Mouse (Mus musculus) G1E-ER4 (cell line): ENCODE measurements around the gene Asrgl1. TPM values are rescaled to one million over a fixed set of nuclear protein-coding genes. Genes with fewer than 3 reads are reported as not detected.

Experiments used
- GATA1 ChIP-seq: IDR thresholded peaks from one replicate; pipeline ENCODE4 v1.8.0; 2012; ENCODE audit warnings: low read length, inconsistent platforms
- polyA plus RNA-seq: library from polyadenylated mRNA; stranded (reverse); fragments of >175 nt; gene quantifications from 2 replicates; pipeline ENCODE4 v1.2.3, GENCODE M21; 2012

The Asrgl1 gene
- polyA plus RNA-seq, 1 experiment: 63.9 TPM

DNA sequence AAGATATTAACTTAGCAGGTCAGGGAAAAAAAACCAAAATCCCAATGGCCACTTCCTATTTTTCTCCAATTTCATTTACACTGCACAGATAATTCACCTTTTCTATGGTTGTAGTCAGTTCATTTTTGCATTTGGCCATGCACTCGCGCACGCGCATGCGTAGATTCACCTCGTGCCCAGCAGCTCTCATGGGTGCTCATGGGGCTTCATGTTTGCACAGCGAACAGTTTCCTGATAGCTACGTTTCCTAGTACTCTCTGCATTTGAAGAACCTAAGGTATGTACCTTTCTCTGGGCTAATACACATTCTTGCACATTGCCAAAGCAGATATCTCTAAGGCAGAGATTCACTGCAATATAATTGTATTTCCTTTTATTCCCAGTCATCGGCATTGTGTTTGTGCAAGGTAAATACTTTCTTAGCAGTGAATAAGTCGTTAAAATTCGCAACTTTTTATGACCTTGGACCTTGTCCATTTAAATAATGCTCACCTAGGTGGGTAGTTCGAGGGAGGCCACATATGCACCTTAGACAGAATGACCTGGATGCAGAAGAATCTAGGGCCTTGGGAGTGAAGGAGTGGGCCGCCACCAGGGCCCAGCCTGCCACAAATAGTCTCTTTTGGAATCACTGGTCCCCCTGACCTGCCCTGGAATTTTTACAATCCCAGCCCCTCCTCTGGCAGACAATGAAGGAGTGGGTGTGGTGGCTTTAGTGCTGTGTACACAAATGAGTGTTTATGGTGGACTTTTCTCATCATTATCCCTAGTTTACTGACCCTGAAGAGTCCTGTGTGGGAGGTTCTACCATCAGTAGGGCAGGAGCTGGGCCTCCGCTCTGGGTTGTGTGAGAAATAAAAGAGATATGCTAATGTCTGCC lies 53.9 kb downstream of the Asrgl1 start:
- no peak for TF ChIP-seq GATA1

DNA sequence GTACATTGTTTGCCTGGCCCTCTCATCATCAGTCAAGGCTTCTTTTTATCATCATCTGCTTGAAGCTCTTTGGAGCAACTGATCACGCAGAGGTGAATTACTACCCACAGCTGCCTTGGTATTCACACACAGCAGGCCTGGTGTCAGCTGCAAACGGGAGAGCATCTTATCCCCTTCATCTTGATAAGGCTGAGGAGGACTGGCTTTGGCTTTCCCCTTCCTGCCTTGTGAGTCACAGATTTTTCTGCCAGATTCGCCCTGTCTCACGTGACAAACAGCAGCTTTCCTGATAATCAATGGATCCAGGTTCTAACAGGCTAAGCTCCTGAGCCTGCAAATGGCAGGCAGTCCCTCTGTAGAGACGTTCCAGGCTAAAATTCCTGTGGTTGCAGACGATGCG lies 55.5 kb downstream of the Asrgl1 start:
- no peak for TF ChIP-seq GATA1

DNA sequence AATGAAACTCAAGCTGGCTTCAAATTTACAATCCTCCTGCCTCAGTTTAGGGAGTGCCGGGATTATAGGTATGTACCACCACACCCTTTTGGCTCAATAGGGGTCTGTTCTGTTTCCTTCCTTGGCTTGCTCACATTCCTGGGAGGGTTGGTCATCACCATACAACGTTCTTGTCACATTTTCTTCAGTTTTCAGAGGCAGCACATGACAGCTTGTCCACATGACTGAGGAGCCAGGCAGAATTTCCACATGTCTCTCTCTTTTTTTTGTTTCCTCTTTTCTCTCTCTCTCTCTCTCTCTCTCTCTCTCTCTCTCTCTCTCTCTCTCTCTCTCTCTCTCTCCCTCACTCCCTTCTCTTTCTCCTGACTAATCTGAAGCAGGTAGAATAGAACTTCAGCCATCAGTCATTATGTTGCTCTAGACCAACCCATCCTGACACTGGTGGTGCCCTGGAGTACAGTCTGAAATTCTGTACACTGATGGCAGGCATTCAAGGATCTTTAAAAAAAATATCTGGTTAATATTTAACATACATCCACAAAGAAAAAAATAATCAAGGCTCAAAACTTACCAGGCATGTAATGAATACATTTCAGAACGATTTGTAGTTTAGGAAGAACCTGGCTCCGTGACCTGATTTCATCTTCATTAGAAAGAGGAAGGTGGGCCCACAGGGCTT lies 58.3 kb downstream of the Asrgl1 start:
- TF ChIP-seq GATA1: no peak

DNA sequence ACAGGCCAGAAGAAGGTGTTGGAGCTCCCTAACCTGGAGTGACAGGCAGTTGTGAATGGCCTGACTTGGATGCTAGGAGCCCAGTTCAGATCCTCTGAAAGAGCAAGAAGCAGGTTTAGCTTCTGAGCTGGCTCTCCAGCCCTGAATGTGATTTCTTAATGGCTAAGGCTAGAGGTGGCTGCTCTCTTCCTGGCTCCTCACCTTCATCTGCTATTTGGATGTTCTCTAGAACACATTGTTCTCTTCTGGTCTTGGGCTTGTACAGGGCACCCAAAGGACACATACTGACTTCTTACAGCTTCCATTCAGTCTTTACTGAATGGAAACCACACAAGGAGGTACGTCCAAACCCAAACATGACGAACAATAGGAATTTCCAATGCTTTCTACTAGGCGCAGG lies 59.4 kb downstream of the Asrgl1 start:
- TF ChIP-seq GATA1: no peak

DNA sequence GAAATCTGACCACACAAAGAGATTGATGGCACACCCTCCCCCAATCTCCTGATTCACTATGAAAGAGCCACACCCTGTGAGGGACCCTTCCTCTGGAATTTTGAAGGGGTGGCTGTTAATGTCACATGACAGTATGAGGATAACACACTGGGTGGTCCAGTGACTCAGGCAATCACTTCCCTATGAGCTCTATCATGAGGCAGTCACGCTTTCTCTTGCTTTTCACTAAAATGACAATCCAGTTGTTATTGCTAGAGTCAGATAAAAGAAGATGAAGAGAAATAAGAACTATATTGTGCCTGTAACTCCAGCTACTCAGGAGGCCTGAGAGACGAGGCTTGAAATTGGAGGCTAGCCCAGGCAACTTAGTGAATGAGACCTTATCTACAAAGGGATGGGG lies 59.9 kb downstream of the Asrgl1 start:
- TF ChIP-seq GATA1: no peak

DNA sequence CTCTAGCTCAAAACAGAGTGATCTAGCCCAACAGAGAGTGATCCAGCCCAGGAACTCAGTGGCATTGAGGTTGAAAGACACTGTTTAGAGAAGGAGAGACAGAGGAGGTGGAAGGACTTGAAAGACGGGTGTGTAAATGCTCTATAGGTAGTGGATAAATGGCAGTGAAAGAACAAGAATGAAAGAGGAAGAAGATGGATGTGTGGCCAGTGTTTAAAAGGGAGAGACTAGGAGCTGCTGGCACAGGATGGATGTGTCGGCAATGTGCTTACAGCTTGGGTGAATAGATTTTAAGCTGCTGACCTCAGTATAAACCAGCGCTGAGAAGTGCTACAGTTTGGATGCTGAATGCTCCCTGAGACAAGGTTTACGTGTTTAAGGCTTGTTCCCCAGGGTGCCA lies 61.0 kb downstream of the Asrgl1 start:
- no peak for TF ChIP-seq GATA1

DNA sequence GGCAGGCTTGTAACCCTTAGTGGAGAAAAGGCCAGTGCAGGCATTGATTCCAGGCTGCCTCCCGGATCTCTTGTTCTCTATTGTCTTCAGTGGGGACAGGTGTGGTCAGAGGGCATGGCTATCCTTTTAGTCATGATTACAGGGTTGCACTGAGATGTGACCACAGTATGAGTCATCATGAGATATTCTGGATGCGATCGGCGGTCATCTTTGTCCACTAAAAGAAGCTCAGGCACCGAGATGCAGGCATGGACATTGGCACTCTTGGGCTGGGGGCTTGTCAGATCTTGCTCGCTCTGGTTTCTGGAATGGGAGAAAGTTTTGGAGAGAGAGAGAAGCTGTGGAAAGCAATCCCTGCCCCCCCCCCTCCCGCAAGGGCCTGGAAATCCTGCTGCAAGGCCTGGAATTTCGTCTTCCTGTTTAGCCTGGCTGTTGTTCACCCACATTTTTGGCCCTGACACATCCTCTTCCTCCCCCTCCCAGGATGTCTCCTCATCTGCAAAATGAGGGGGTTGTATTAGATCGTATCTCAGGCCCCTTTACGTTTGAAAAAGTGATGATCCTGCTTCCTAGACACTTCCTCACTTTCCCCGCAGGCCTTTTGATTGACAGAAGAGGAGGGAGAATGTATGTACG lies 61.5 kb downstream of the Asrgl1 start:
- no peak for TF ChIP-seq GATA1

DNA sequence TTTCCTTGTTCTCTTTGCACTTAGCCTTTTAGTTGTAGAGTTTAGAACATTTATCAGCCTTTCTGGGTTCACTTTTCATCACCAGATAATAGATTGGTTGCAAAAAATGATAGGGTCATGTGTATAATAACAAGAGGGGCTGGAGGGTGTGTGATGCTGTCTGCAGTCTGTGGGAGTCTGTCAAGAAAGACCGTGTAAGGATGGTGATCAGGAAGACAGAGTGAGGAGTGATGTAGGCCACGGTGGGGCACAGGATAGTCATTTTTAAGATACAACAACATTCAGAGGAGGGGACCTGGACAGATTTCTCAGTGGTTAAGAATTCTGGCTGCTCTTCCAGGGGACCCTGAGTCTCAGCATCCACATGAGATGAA lies 63.3 kb downstream of the Asrgl1 start:
- TF ChIP-seq GATA1: no peak

DNA sequence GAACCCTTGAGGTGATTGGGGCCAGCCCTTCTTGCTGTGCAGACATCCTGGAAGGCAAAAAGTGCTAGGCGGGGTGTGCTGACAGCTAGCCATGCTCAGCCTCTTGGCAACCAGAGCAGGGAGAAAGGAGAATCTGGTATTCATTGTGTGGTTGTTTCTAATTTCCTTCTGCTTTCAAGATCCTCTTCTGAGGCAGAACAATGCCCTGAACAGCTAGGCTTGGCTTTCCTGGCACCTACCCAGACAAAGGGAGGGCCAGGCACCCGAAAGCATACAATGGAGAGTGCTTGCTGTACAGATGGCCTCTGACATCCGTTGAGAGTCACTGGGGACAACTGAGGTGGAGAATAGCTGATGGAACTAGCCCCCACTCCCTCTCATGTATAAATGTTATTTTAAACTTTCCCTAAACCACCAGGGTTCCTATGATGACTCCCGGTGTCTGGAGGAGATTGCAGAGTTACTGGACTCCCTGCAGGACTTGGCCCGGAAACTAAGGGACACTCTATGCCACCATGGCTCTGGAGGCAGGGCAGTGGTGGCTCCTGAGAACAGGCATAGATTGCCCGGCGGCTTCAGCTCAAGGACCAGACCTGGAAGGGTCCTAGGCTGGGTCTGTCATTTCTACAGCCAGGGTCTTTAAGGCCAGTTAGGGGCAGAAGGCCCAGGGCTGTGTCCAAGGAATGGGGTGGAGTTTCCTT lies 63.8 kb downstream of the Asrgl1 start:
- no peak for TF ChIP-seq GATA1

DNA sequence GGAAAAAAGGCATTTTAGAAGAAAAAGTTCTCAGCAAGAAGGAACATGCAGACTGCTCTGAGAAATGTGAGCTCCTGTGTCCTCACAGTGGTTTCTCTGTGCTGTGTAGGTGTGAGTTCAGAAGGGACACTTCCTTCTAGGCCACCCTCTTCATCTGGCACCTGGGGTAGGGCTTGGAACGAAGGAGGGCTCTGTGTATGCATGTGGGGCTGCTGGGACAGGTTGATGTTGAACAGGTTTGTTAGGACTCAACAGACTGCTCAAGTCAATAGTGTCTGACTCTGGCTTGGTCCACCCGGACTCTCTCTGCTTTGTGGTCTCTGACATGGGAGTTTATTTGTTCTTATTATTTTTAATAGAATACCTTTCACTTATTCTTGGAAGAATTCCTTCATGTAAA lies 65.1 kb downstream of the Asrgl1 start:
- TF ChIP-seq GATA1: no peak

DNA sequence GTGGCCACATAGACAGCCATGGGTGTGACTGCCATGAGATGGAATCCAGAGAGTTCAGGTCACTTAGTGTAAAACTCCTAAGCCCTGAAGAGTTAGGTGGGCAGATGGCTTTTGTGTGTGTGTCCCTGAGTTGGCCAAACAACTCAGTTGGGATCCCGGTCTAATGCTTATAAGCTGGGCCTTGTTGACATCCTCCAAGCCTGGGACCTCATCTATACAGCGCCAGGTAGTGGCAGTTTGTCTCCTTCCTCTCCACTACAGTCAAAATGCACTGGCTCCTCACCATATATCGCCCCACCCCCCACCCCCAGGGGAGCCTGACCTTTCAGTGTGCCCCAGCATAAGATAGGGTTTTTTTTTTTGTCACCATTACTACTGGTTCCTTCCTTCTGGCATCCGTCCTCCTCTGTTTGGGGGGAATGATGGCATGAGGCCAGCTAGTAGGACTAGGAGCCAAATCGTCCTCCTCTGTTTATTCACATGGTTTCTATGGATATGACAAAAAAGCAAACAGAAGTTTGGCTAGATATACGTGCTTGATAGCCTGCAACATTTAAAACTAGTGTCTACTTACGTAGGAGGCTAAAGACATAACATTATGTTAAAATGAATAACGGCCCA lies 65.6 kb downstream of the Asrgl1 start:
- TF ChIP-seq GATA1: no peak

DNA sequence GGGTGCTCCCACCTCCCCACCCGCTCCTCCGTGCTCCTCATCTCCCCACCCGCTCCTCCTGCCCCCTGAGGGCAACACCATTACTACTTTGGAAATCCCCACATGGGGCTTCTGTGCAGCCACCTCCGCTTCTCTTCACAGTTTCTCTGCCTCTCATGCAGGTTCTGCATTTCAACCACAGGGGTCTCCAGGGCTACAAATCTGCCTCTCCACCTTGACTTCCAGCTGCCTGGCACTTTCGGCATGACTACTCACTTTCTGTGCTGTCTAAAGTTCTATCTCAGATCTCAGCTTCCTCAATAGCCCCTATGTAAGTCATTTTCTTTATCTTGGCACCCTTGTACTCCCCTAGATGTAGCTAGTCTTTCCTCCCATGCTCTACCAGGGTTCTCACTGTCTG lies 68.1 kb downstream of the Asrgl1 start:
- TF ChIP-seq GATA1: no peak

DNA sequence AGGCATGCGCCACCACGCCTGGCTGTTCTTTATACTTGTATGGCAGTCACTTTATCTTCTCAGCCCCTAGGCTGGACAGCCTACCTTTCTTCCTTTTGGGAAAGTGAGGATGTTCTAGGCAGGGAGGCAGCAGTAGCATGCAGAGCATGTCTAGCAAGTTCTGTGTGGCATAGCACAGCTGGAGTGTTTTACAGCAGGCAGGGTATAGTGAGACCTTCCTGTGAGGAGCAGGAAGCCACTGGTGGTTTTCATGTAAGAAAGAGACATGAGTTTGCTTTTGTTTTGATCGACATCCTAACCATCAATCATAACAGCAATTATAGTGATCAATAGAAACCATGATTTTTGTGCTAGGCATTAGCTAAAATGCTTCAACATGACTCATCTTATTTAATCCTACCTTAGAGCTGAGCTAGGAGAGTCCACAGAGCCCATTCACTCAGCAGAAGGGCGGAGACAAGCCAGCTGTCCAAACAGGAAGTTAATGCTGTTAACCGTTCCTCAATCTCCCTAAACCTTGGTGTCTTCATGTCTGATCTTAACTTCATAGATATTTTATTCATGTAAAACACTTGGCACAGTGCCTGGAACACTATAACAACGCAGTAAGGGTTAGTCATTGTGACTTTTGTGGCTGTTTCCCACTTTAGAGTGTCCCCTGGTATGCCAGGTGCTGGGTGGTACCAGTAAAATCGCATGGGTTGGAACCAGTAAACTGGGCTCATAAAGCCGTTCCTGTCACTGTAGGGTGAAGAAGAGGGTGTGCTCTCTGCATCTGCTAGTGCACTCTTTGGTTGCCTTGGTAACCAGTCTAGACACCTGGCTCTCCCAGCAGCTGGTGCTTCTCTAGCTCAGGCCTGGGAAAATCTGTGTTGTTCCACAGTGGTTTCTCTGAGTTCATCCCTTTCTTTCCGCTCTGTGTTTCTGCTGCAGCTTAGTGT lies 69.5 kb downstream of the Asrgl1 start:
- TF ChIP-seq GATA1: no peak

DNA sequence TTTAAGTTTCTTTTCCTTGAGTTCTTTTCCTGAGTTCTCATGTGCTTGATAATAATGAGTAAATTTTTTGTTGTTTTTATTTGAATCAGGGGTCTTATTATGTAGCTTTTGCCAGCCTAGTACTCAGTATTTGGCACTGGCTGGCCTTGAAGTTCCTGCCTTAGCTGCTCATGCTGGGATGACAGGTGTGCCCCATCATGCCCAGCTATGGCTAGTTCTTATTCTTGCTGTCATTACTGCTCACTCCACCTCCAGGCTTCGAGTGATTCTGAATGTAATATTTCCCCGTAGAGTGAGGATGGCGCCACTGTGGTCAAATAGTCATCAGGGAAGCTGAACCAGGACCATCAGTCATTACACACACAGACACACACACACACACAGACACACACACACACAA lies 71.6 kb downstream of the Asrgl1 start:
- TF ChIP-seq GATA1: no peak
